Mouse (Mus musculus) ovary, postnatal 36 days (tissue): Measurements from ENCODE around the gene Herc3.

ENCODE experiments used
- DNase-seq: peaks from one replicate; pipeline ENCODE4 v3.0.0; 2022; ENCODE audit warnings: low spot score, mixed read lengths

Gene Herc3

DNA sequence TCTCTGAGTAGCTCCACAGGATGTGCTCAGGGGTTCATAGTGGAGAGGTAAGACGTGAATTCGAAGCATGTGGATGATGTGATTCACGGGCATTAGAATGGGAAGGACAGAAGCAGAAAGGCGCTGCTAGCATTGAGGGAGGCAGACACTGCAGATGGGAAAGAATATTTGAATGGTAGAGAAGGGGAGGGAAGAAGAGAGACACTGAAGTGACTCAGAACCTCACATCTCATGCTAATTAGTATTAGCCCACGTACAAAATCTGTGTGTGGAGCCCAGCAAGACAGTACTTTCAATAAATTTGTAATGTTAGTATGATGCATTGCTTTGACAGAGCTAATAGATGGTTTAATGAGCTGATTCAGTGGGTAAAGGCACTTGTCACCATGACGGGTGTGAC, 89.5 kb downstream of the Herc3 start:
- DNase-seq: no peak

DNA sequence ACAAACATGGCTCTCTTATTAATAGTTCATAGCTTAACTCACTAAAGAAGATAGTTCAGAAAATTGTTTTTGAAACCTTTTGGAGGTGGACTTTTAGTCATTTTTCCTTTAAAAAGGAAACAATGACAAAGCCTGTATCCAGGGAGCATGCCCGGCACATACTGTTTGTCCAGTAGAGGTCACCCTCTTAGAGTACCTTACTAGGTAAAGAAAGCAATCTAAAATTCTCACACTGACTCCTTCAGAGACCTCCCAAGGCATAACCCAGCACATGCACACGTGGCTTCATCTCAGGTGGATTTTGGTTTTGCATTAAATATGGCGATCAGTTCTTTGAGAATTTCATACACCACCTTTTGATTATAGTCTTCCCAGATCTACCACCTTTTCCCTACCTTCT, 90.4 kb downstream of the Herc3 start:
- no peak for DNase-seq

- no peak for DNase-seq
These were observed 91.2 kb downstream of the Herc3 start for GRCm38 (mm10) chr6:58922511-58922910.

- DNase-seq: no peak
These were observed 96.6 kb downstream of the Herc3 start for GRCm38 (mm10) chr6:58927881-58928280.

GRCm38 (mm10) chr6:58929911-58930431, 98.7 kb downstream of the Herc3 start:
- peak; percentile 33 for DNase-seq

DNA sequence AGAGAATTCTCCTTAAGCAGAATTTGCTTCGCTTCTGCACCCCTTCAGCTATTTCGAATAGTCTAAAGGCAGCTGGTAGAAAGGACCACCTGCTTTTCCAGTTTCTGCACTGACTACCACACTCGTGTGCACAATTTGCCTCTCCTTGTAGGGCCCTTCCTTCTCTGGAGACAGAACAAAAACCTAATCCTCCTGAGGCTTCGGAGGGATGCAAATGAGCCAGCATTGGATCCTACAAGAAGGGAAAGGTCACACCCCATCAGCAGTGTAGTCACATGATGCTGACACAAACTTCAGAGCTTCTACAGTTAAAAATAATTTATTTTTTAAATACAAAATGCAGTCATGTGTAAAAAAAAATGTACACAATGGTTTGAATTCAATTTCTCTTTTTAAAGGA, 99.9 kb downstream of the Herc3 start:
- no peak for DNase-seq

DNA sequence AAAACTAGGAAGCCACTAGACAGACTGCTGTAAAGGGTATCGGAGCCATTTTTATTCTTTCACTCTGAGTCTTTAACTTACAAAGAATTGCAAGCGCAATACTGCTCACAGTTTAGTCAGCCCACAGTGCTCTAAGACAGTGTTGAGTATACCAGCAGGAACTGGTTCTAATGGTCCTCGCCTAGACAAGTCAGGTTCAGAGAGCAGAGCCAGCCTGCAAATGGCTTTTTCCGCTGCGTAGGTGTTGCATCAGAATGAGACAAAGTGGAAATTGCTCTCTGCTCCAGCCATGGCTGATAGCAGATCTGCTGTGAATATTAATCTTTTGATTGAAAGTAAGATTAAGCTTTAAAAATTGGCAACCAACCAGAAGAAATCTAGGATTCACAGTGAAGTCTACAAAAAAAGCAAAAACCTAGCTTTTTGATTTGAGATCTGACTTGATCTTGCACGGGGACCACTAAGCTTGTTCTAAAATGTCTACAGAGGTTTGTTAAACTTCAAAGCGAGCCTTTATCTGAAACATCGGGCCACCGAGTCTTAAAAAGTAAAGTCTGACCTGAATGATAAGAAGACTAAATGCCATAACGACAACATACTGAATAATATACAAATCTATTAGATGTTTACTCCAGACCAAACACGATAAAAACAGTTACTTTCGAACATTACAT, 101.4 kb downstream of the Herc3 start:
- DNase-seq: no peak

GRCm38 (mm10) chr6:58933189-58933913, 102.1 kb downstream of the Herc3 start:
- DNase-seq: no peak

DNA sequence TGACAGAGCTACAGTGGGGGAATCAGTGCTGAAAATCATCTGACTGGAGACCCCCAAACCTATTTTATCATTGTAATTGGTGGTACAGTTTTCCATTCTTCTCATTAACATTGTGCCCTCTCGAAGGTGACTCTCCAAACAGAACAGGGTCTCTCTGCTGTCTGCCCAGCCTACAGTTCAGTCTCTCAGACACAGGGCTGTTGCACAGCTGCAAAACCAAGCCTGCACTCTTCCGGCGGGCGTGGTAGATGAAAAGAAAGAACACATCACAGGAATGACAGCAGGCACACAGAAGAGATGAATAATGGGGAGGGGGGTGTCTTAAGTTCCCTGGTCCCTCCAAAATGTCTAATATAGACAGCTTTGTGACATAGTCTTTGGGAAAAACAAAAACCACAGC, 102.9 kb downstream of the Herc3 start:
- no peak for DNase-seq

- DNase-seq: no peak
These were observed 106.5 kb downstream of the Herc3 start for GRCm38 (mm10) chr6:58937726-58938125.

- no peak for DNase-seq
These were observed 111.0 kb downstream of the Herc3 start for GRCm38 (mm10) chr6:58942276-58942675.

- no peak for DNase-seq
These were observed 112.7 kb downstream of the Herc3 start for GRCm38 (mm10) chr6:58943958-58944357.

- no peak for DNase-seq
These were observed 115.0 kb downstream of the Herc3 start for GRCm38 (mm10) chr6:58946246-58946645.

DNA sequence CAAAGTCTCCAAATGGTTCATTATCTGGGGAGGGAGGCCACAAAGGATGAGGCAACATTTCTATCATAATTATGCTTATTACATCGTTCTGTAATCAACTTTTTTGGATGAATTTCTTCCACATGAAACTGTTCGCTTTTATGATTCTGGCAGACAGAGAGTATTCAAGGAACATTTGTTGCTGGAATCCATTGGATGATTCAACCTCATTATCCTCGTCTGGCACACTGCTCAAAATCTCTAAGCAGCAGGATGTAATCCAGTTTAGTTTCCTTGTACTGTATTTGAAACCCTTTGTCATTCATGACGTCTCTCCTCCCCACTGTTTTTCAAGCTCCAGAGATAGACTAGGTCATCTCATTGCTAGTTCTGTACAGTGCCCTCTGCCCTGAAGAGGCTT, 115.6 kb downstream of the Herc3 start:
- no peak for DNase-seq

- no peak for DNase-seq
These were observed 119.1 kb downstream of the Herc3 start for GRCm38 (mm10) chr6:58950410-58950809.

GRCm38 (mm10) chr6:58951128-58951992, 120.1 kb downstream of the Herc3 start:
- DNase-seq: no peak

- no peak for DNase-seq
These were observed 129.3 kb downstream of the Herc3 start for GRCm38 (mm10) chr6:58960523-58960922.

DNA sequence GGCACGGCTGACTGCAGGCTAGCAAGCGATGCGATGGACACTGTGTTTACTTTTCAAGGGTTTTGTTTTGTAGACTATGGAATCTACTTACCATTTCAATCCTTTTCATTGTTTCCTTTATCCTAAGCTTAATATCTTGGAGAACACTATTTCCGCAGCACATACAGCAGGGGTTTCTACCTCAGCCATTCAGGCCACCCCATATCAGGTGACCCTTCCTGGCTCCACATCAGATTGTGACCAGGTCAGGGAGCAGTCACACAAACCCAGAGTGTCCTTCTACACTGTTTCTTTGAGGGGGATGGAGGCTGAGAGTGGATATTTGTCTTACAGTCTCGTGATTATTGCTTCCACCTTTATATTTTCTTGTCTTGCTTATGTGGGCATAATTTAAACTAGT, 131.4 kb downstream of the Herc3 start:
- no peak for DNase-seq

- DNase-seq: no peak
These were observed 132.8 kb downstream of the Herc3 start for GRCm38 (mm10) chr6:58964091-58964490.

DNA sequence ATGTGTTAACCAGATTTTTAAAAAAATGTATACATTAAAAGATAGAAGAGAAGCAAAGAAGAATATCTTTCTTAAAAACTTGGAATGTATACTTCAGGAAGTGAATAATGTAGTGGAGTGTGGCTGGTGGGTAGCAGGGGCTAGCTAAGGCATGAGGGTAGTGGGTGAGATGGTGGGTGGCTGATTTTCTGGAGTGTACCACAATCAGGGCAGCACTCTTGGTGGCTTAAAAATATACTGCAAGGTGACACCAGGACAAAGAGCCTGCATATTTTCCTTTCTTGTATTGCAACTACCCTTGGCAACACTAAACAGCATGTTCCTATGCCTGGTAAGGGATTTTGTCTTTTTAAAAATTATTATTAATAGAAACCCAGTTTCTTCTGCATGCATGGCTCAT, 133.3 kb downstream of the Herc3 start:
- DNase-seq: no peak

DNA sequence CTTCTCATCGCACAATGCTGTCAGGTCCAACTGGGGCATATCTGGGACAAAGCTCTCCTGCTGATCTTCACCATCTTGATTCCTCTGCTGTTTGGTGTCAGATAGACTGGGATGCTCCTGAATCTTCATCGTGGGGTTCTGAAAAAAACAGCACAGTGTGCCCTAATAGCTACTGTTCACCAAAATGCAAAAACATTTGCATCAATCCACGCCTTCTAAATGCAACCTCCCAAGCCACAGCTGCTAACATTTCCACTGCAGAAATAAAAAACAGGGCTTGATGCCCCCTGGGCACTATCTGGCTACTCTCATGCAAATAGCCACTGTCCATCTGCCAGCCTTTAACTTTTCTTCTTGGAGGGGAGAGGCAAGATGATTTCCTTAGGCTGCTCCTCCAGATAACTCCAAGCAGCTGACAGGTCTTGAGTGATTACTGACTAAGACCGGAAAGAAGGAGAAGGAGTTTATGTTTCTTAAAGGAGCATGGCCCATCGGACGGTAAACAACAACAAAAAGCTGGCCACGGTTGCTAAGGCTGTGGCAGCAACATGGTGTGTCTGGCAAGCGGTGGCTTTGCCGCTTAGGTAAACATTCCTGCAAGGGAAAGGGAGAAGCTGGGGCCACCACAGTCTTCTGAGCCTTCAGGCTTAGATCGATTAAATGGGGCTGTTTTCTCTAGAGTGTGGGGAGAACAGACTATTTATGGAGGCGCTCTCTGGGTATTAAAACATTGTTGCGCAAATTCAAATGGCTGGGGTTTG, 134.0 kb downstream of the Herc3 start:
- no peak for DNase-seq

DNA sequence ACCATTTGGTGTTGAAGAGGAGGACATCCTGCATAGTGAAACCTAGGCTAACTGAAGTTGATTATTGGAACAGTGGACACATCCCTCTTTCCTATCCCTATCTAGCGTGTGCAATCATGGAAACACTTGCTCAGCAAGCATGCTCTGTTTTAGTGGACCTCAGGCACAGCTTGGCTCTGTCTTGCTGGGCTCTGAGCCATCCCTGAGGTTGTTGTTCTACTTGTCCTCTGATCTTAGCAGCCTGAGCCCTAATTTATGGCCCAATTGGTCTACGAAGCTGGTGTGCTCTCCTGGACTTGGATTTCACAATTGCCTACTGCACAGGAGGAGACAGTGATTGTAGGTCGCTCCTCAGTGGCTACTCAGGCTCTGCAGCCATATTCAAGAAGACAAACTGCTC, 137.0 kb downstream of the Herc3 start:
- DNase-seq: no peak
